Mouse (Mus musculus) heart, postnatal 36 days (tissue): Measurements from ENCODE around the gene Adat1. TPM values are rescaled to one million over a fixed set of nuclear protein-coding genes. Genes with fewer than 3 reads are reported as not detected.

Experiments
- DNase-seq, 2 experiments: peaks; one replicate each; pipeline ENCODE4 v3.0.0; 2021 to 2022
- intact Hi-C: fragments of 180-260 bp; cut with DNase I; formaldehyde crosslinking; loops from one replicate; pipeline ENCODE4 v1.15.1; 2025
- total RNA-seq, 2 experiments: library from RNA; stranded (reverse); gene quantifications; 2 replicates each; pipeline ENCODE4 v1.2.3; 2021

Adat1 gene
- total RNA-seq: 1 to 10 TPM; 1.5 to 1.7 TPM

DNA sequence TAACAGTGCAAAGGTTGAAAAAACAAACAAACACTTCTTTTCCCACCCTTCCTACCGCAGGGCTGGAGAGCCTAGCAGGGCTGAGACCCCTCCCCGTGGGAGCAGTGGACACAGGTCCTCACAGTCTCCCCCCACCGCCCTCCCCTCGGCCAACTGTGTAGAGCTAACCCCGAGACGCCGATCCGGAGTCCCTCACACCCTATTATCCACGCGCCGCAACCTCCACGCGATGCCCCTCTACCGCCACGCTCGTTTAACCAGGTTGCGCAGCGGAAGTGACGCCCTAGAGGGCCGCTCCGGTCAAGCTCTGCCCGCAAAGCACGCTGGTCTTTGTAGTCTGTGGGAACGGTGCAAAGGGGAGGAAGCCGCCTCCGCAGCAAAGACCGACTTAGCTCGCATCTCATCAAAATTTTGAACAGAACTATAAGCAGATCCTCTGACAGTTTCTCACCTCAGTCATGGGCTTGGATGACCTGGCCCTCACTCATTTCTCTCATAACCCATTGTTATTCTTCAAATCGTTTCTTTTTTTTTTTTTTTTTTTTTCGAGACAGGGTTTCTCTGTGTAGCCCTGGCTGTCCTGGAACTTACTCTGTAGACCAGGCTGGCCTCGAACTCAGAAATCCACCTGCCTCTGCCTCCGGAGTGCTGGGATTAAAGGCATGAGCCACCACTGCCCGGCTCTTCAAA is at the start of gene Adat1:
Gene Adat1, minus strand, starts transcription at position 290 of the 690 bp plus-strand sequence.
- intact Hi-C loops: loop anchor here (2.0 to 5.0 kb wide), 2 partner anchors 19 to 315 kb away; partner anchors contain the start of genes Kars and Terf2ip
- DNase-seq: peak; percentile 77 to 83

- DNase-seq: no peak
- intact Hi-C loops: no loop called here
Observed at GRCm38 (mm10) chr8:112037521-112037920, 45.4 kb upstream of the Adat1 start.

- intact Hi-C loops: loop anchor here (2.0 kb wide), 1 partner anchor 154 kb away; no protein-coding TSS in a partner anchor
- DNase-seq: peak; percentile 9 to 17
Observed at GRCm38 (mm10) chr8:112034603-112035002, 42.5 kb upstream of the Adat1 start.

DNA sequence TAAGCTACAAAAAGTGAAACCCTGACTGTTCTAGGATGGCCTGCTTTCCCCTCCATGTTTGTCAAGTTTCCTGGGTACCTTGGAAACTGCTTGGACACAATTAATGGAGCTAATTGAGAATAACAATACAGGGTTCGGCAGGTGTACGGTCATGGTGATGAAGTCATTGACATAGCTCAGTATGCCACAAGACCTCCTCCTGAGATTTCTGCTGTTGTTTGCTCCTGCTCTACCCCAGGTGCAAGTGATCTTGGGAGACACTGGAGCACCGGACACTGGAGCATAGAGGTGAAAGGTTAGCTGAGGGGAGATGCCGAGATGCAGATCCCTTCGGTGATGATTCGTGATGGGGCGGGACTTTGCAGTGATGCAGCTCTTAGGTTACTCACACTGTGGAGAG is 41.0 kb upstream of the Adat1 start:
- DNase-seq: no peak
- intact Hi-C loops: no loop called here

DNA sequence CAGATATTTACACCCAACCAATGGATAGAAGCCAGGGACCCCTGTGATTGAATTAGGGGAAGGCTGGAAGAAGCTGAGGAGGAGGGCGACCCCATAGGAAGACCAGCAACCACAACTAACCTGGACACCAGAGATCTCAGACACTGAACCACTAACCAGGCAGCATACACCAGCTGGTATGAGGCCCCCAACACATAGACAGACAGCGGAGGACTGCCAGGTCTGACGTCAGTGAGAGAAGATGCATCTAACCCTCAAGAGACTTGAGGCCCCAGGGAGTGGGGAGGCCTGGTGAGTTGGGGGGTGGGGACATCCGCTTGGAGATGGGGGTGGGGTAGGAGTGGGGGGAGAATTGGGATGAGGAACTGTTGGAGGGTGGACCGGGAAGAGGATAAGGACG is 38.6 kb upstream of the Adat1 start:
- intact Hi-C loops: no loop called here
- no peak for DNase-seq

GRCm38 (mm10) chr8:112029455-112029854 is 37.4 kb upstream of the Adat1 start:
- intact Hi-C loops: no loop called here
- DNase-seq: no peak

DNA sequence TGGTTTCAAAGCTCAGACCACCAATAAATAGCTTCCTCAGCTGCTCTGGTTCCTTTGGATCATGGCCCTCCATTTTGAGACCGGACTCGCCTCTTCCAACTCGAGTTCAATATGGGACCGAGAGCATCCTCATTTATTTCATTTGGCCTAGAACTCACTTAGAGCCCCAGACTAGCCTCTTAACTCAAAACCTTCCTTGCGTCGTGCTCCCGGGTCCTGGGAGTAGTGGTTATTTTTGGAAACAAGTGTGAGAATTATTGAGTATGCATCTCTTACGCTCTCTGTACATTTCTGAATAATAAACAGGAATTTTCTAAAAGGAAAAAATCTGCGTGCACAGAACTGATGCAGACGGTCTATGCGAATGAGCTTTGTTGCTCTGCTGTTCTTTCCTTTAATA is 22.8 kb upstream of the Adat1 start, which contains the start of gene Gm6793:
Gene Gm6793, minus strand, starts transcription at position 101 of the 400 bp plus-strand sequence.
- no peak for DNase-seq

DNA sequence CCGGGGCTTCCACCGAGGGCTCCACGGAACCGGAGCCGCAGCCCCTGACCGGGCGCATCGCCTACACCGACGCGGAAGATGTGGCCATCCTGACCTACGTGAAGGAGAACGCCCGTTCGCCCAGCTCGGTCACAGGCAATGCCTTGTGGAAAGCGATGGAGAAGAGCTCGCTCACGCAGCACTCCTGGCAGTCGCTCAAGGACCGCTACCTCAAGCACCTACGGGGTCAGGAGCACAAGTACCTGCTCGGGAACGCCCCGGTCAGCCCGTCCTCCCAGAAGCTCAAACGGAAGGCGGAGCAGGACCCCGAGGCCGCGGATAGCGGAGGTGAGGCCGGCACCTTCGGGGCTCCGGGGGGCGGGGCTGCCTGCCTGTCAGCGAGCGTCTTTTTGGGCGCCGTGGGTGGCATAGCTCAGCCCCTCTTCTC is 19.7 kb upstream of the Adat1 start:
- DNase-seq: peak in 1 of 2 experiments; percentile 31
- intact Hi-C loops: loop anchor here (2.0 kb wide), 1 partner anchor 19 kb away; the partner anchor contains the start of gene Adat1

More for the DNA sequence above, 22.8 kb upstream of the Adat1 start, which contains the start of gene Gm6793:
- intact Hi-C loops: no loop called here

DNA sequence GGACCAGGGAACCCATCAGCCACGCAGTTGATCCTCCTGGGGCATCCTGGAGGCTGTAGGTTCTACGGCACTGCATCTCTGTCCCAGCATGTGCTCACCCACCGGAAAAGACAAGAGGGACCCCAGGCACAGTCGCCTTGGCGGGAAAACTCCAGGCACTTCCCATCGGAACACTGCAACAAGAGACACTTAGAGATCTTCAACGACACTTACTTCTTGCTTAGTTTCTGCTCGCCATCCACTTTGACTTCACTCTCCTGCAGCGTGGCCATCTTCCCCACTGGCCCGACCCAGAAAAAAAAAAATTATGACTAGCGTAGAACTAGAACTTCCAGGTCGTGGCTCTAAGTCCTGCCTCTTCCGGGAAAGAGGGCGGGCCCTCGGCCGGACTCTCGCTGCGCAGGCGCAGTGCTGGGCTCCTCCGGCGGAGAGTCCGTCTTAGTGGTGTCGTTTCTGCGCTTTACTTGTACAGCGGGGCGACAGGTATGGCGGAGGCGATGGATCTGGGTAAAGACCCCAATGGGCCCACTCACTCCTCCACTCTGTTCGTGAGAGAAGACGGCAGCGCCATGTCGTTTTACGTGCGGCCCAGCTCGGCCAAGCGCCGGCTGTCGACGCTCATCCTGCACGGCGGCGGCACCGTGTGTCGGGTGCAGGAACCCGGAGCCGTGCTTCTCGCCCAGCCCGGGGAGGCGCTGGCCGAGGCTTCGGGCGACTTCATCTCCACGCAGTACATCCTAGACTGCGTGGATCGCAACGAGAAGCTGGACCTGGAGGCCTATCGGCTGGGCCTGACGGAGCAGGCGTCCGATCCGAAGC is 19.1 kb upstream of the Adat1 start, which contains the start of the genes Kars and Terf2ip:
Gene Kars, minus strand, starts transcription at position 327 of the 819 bp plus-strand sequence.
Gene Terf2ip, plus strand, starts transcription at position 402 of the 819 bp plus-strand sequence.
- intact Hi-C loops: loop anchor here (2.0 kb wide), 1 partner anchor 18 kb away; the partner anchor contains the start of gene Adat1
- DNase-seq: peak; percentile 92 to 94

DNA sequence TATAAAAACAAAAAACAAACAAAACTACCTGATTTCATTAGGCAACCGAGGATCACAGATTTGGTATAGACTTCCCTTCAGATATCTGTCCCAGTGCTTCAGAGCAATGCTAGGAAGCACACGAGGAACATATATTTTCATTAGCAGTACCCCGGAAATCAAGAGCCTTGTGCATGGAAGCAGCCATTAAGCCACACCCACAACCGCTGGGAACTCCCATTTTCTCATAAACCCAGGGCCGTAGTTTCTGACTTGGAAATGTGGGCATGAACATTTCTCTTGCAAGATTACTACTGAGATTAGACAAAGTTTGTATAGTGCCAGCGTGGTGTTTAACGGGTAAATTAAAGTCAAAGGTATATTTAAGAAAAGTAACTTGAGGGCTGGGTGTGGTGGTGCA is 17.5 kb upstream of the Adat1 start:
- intact Hi-C loops: no loop called here
- DNase-seq: no peak

- intact Hi-C loops: no loop called here
- no peak for DNase-seq
Observed at GRCm38 (mm10) chr8:112007669-112008068, 15.6 kb upstream of the Adat1 start.

DNA sequence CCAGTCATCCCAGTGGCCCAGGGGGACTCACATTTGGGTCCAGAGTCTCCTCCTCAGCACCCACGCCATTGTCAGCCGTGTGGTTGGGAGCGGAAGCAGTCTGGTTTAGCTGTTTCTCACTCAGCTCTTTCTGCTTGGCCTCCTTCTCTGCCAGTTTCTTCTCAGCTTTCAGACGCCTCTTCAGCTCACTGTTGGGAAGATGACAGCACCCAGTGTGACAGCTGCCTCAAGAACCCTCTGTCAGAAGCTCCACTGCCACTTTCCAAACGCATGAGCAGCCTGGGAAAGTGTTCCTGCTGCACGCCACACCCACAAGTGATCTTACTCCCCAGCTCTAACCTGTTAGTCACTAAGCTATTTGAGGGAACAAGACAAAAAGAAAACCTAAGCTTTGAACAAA is 13.5 kb upstream of the Adat1 start:
- no peak for DNase-seq
- intact Hi-C loops: no loop called here

DNA sequence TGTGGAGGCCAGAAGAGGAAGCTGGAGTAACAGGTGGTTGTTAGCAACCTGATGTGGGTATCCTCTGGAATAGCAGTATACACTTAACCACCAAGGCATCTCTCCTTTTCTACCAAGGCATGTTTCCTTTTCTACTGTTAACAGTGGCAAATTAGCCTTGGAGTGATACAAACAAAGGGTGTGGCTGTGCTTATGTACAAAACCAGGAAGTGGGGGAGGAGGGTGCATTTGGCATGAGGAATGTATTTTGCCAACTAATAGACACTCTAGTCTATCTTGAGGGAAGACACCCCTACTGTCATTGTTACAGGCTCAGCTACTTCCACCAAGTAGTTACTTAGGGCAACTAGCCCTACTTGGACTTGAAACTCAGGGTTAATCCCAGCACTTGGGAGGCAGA is 12.7 kb upstream of the Adat1 start:
- intact Hi-C loops: no loop called here
- DNase-seq: no peak

DNA sequence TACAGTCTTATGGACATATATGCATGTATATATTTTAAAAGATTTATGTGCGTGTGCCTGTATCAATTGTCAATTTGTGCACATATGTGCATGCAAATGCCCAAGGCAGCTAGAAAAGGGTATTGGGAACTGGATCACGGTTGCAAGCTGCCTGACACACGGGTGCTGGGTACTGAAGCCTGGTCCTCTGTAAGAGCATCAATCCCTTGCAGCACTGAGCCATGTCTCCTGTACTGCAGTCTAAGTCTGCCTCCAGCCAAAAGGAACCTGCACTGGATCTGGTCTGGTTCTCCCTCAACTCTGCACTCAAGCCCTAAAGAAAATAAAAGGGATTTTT is 569 bp upstream of the Adat1 start:
- no peak for DNase-seq
- intact Hi-C loops: loop anchor here (2.0 to 5.0 kb wide), 2 partner anchors 18 to 315 kb away; partner anchors contain the start of genes Kars and Terf2ip

- intact Hi-C loops: loop anchor here (2.0 to 5.0 kb wide), 2 partner anchors 50 to 314 kb away; partner anchors contain the start of gene Gabarapl2
- no peak for DNase-seq
Observed at GRCm38 (mm10) chr8:111991278-111991677, 824 bp downstream of the Adat1 start.

GRCm38 (mm10) chr8:111989911-111990310 is 2.2 kb downstream of the Adat1 start:
- intact Hi-C loops: loop anchor here (1.0 to 5.0 kb wide), 3 partner anchors 49 to 313 kb away; partner anchors contain the start of gene Gabarapl2
- DNase-seq: peak; percentile 76 to 85

GRCm38 (mm10) chr8:111984511-111984910 is 7.6 kb downstream of the Adat1 start:
- intact Hi-C loops: no loop called here
- DNase-seq: no peak

DNA sequence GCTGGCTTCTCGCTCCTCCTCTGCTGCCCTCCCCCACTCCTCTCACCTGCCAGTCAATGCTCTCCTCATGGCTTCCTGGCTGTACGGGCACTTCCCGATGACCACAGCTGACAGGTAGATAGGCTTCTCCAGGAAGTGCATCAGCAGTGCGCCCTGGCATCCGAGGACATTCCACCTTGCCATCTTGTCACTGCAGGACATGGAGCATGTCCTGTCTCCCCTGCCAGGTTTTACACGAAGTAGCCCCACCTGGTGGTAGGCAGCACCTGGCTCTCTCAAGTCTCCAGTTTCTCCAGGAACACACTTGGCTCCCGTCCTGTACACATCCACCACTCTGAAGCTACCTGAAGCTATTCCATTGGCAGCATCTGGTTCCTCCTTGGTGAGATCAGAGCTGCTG is 10.0 kb downstream of the Adat1 start:
- intact Hi-C loops: no loop called here
- no peak for DNase-seq

- no peak for DNase-seq
- intact Hi-C loops: no loop called here
Observed at GRCm38 (mm10) chr8:111978147-111978546, 14.0 kb downstream of the Adat1 start.

DNA sequence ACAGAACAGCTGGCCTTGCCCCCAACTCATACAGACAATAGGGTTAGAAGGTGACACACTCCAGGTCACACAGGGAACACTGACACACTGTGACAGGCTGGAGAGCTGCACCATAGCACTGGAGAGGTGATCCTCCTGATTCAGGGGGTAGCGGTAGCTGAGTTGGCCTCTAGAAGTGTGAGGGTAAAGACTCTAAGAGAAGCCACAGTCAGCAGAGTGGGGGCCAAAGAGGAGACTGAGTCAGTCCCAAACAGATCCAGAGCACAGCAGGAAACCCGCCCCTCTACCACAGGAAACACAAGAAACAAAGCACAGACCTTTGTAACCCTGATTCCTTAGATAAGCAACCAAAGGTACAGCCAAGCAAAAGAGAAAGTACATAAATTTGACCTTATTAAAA is 15.8 kb downstream of the Adat1 start:
- intact Hi-C loops: no loop called here

DNA sequence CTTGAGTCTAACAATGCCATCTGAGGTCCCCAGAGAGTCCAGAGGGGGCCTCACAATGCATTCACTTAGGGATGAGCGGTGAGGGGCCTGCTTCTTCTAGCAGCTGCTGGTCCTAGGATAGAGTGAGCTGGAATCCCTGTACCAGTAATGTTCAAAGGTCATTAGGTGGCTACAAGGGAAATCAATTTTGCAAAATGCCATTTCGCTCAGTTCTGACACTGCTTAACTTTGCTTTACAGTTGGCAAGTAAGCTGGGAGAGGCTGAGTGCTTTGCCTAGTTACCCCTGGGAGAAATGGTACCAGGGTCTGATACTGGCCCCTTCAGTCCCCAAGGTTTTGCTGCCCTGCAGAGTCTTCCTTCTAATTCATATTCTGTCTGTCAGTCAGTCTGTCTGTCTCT is 16.4 kb downstream of the Adat1 start:
- intact Hi-C loops: no loop called here
- no peak for DNase-seq

More for the DNA sequence above, 15.8 kb downstream of the Adat1 start:
- DNase-seq: no peak
